Mouse (Mus musculus) heart, adult 2 months (tissue): ENCODE measurements around the gene Fam221a. TPM values are rescaled to one million over a fixed set of nuclear protein-coding genes. Genes with fewer than 3 reads are reported as not detected.

Source experiments
- DNase-seq, 2 experiments: peaks; one replicate each; pipeline ENCODE4 v3.0.0; 2021
- H3K27ac ChIP-seq: fragments of 200-600 bp; 2 replicates; pipeline ENCODE4 v1.8.1; 2022
- H3K27me3 ChIP-seq: fragments of 200-500 bp; 2 replicates; pipeline ENCODE4 v1.6.1; 2012; ENCODE audit warnings: mild to moderate bottlenecking, low read length, inconsistent platforms, mixed read lengths; ENCODE audit not compliant: control insufficient read depth, insufficient read depth
- H3K36me3 ChIP-seq: fragments of 200-500 bp; 2 replicates; pipeline ENCODE4 v1.6.1; 2012; ENCODE audit warnings: low read length, inconsistent platforms; ENCODE audit not compliant: control insufficient read depth, insufficient read depth
- H3K4me1 ChIP-seq: fragments of 200-500 bp; 2 replicates; pipeline ENCODE4 v1.6.1; 2011; ENCODE audit warnings: low read length; ENCODE audit not compliant: control insufficient read depth, insufficient read depth
- H3K4me3 ChIP-seq: fragments of 200-600 bp; 2 replicates; pipeline ENCODE4 v1.8.1; 2022
- H3K79me2 ChIP-seq: fragments of 200-500 bp; replicated peaks from 2 replicates; pipeline ENCODE4 v1.6.1; 2012; ENCODE audit warnings: mild to moderate bottlenecking, inconsistent platforms, low read length, moderate library complexity, mixed read lengths; ENCODE audit not compliant: control insufficient read depth, insufficient read depth
- H3K9ac ChIP-seq: fragments of 200-500 bp; 2 replicates; pipeline ENCODE4 v1.6.1; 2012; ENCODE audit warnings: low read depth, mild to moderate bottlenecking, control low read depth, inconsistent platforms, low read length, mixed read lengths
- CTCF ChIP-seq: fragments of 200-600 bp; IDR thresholded peaks from 2 replicates; pipeline ENCODE4 v1.8.1; 2022; ENCODE audit warnings: antibody characterized with exemption, mild to moderate bottlenecking, moderate library complexity
- EP300 ChIP-seq: fragments of 200-500 bp; IDR thresholded peaks from 2 replicates; pipeline ENCODE4 v1.6.1; 2011; ENCODE audit warnings: low read depth, low read length, control low read depth; ENCODE audit not compliant: insufficient read depth
- POLR2A ChIP-seq: fragments of 200-500 bp; IDR thresholded peaks from 2 replicates; pipeline ENCODE4 v1.6.1; 2011; ENCODE audit warnings: mild to moderate bottlenecking, low read depth, low read length, control low read depth; ENCODE audit not compliant: insufficient read depth
- whole genome bisulfite sequencing: fragments of 180-500 bp; shearing (Covaris S2); methylation state at CpG from one replicate; pipeline ENCODE4 v1.1.7; 2018; 5-methylcytosine and 5-hydroxymethylcytosine counted together
- intact Hi-C: fragments of 180-260 bp; cut with DNase I; formaldehyde crosslinking; loops from one replicate; pipeline ENCODE4 v1.15.1; 2025
- polyA plus RNA-seq: library from polyadenylated mRNA; depleted of rRNA; stranded (reverse); fragments of >200 nt; gene quantifications from 2 replicates; pipeline ENCODE4 v1.2.3, GENCODE M21; 2012
- total RNA-seq, 2 experiments: library from RNA; stranded (reverse); gene quantifications; 2 replicates each; pipeline ENCODE4 v1.2.3; 2021

Gene Fam221a
- total and polyA plus RNA-seq, 3 experiments, result 0.44 to 1.8 TPM; not detected in 1

DNA sequence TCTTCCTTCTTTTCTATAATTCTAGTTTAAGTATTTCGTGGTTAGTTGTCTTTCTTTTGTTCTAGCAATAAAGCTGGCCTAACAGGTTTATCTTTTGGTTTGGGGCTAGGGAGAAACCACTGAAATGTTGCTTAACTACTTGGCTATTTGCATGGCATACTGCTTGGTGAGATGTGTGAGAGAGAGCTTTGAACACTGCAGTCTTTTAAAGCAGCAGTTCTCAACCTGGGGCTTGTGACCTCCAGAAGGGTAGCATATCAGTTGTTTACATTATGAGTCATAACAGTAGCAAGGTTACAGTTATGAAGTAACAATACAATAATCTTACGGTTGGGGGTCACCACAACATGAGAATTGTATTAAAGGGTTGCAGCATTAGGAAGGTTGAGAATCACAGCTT is 44.6 kb upstream of the Fam221a start:
- intact Hi-C loops, result no loop called here
- Histone ChIP-seq H3K36me3 (no peaks in the 10 kb centered on the region), H3K79me2 (no peaks in the 10 kb centered on the region), H3K4me3 (no peak overlapping the region), H3K4me1 (no peaks in the 10 kb centered on the region), H3K9ac (no peak overlapping the region), H3K27me3 (no peaks in the 10 kb centered on the region), H3K27ac (no peak overlapping the region)
- TF ChIP-seq CTCF (no peak), EP300 (no peak), POLR2A (no peak)
- DNase-seq, result no peak
- 49% methylated on average over 2 of the region's 2 CpGs for WGBS

DNA sequence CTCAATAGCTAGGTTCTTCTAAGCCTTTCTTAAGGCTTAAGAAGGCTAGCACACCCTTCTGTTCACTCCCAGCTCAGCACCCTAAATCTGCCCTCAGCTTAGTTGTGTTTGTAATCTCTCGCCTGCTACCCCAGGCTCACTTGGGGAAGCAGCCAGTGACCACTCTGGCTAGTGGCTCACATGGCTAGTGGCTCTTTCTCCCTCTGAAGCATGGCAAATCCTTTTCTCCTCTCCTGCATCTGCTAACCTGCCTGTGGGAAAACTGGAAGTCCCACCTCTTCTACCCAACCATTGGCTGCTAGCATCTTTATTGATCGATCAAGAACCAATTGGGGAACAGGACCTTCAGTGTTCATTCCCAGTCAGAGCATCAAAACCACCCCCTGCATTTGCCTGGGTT is 43.0 kb upstream of the Fam221a start:
- no peak for DNase-seq
- 82% methylated on average over 2 of the region's 2 CpGs for WGBS
- TF ChIP-seq EP300 (no peak), CTCF (no peak), POLR2A (no peak)
- Histone ChIP-seq H3K4me3 (no peak overlapping the region), H3K9ac (no peak overlapping the region), H3K4me1 (no peaks in the 10 kb centered on the region), H3K36me3 (no peaks in the 10 kb centered on the region), H3K79me2 (no peaks in the 10 kb centered on the region), H3K27ac (no peak overlapping the region), H3K27me3 (no peaks in the 10 kb centered on the region)
- intact Hi-C loops, result no loop called here

DNA sequence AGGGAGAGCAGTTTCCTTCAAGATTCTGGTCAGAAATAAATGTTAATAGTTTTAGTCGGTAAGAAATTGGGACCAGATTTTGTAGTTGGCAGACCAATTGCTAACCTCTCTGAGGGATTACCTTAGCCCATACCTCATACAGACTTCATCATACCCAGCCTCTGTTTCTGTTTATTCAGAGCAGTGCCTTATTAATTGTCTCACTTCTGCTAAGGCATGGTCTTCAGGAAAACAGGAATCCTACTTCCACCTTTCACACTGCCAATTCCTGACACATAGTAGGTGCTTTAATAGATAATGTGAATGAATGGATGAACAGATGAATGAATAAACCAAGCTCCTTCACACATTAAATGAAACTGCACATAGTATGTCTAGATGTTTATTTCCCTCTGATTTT is 42.2 kb upstream of the Fam221a start:
- TF ChIP-seq POLR2A (no peak), CTCF (no peak), EP300 (no peak)
- no peaks in the 10 kb centered on the region for H3K36me3 ChIP-seq
- no peak overlapping the region for H3K27ac ChIP-seq
- WGBS, result 65% methylated on average over 1 of the region's 1 CpGs
- no peak for DNase-seq
- no peak overlapping the region for H3K9ac ChIP-seq
- H3K4me1 ChIP-seq, result no peaks in the 10 kb centered on the region
- intact Hi-C loops, result no loop called here
- H3K4me3 ChIP-seq, result no peak overlapping the region
- H3K79me2 ChIP-seq, result no peaks in the 10 kb centered on the region
- no peaks in the 10 kb centered on the region for H3K27me3 ChIP-seq

DNA sequence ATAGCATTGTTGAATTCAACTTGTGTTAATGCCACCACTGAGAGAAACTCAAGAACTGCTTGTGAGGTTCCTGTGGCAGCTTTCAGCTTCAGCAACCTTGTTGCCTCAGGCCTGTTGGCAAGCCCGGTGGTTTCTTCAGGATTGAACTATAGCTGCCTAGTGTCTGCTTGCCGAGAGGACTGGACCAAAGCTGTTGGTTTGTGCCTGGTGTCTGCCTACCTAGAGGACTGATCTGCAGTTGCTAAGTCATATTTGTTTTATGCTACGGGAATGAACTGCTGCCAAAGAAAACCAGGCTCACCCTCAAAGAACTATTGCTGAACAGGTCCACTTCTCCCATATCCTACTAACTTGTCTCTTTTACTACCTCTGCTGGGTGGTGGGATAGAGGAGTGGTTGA is 40.7 kb upstream of the Fam221a start:
- intact Hi-C loops, result no loop called here
- no peak for DNase-seq
- Histone ChIP-seq H3K36me3 (no peaks in the 10 kb centered on the region), H3K27ac (no peak overlapping the region), H3K9ac (no peak overlapping the region), H3K79me2 (no peaks in the 10 kb centered on the region), H3K27me3 (no peaks in the 10 kb centered on the region), H3K4me1 (no peaks in the 10 kb centered on the region), H3K4me3 (no peak overlapping the region)
- 95% methylated on average over 3 of the region's 3 CpGs for WGBS
- TF ChIP-seq EP300, result no peak
- TF ChIP-seq POLR2A, result no peak

DNA sequence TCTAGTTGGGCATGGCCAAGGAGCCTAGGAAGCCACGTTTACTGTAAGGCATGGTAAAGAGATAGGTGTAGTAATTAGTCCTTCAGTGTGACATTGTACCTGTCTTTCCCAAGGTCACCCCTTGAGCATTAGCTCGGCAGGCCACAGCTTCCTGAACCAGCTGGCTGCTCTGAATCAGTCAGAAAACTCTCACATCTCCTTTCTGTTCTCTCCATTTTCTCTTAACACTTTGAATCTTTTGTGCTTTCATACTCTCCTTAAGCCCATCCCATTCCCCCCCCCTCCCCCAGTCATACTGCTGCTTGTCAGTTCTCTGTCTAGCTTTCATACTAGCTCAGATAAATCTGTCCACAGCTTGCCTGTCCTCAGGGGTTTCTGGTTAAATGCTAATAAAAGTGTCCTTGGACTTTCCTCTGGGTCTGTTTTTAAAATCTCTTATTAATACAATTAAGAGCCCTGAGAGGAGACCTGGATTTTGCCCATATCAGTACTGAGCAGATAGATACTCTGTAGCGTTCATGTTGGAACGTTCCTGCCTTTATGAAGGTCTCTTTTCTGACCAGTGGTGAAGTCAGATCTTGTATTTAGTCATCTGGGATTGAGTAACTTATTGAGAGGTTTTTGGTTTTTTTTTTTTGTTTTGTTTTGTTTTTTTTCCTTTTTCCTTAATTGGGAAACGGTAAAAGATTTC is 36.0 kb upstream of the Fam221a start:
- intact Hi-C loops, result no loop called here
- no peak overlapping the region for H3K27ac ChIP-seq
- H3K4me1 ChIP-seq, result no peaks in the 10 kb centered on the region
- TF ChIP-seq CTCF (no peak), POLR2A (no peak), EP300 (no peak)
- no peak for DNase-seq
- no peak overlapping the region for H3K4me3 ChIP-seq
- H3K27me3 ChIP-seq, result no peaks in the 10 kb centered on the region
- H3K9ac ChIP-seq, result no peak overlapping the region
- WGBS, result 48% methylated on average over 5 of the region's 5 CpGs
- H3K36me3 ChIP-seq, result no peaks in the 10 kb centered on the region
- H3K79me2 ChIP-seq, result no peaks in the 10 kb centered on the region

DNA sequence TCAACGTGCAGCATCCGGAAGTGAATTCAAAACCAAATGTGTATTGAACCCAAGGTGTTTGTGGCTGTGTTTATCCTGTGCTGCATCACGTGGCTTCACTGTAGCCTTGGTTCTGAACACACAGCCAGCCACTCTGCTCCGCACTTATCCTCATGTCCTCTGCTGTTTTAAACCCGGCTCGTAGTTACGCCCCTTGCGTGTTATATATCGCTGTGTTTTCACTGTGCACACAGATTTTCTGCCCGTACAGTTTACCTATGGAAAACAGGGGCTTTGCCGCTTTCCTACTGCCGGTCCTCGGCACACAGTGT is 35.5 kb upstream of the Fam221a start:
- Histone ChIP-seq H3K4me3 (no peak overlapping the region), H3K4me1 (no peaks in the 10 kb centered on the region), H3K27me3 (no peaks in the 10 kb centered on the region), H3K36me3 (no peaks in the 10 kb centered on the region), H3K79me2 (no peaks in the 10 kb centered on the region), H3K27ac (no peak overlapping the region), H3K9ac (no peak overlapping the region)
- no peak for DNase-seq
- intact Hi-C loops, result no loop called here
- WGBS, result 67% methylated on average over 13 of the region's 13 CpGs
- TF ChIP-seq POLR2A (no peak), EP300 (no peak), CTCF (no peak)
